Mouse (Mus musculus) heart, embryonic 11.5 days (tissue): ENCODE data around the gene Dlg5. TPM values are rescaled to one million over a fixed set of nuclear protein-coding genes. Genes with fewer than 3 reads are reported as not detected.

Experiments
- ATAC-seq: fragments of 200-750 bp; cut with Nextera tagmentation; replicated peaks from 2 replicates; pipeline ENCODE4 v1.8.0; 2017; ENCODE audit warnings: moderate library complexity; ENCODE audit not compliant: insufficient number of reproducible peaks, low FRiP score, low TSS enrichment
- H3K27ac ChIP-seq: fragments of 300-500 bp; sonication (generic); 2 replicates; pipeline ENCODE4 v1.5.1; 2014; ENCODE audit warnings: mild to moderate bottlenecking, low read depth, low read length
- H3K27me3 ChIP-seq: fragments of 300-500 bp; sonication (generic); 2 replicates; pipeline ENCODE4 v1.6.1; 2014; ENCODE audit warnings: mild to moderate bottlenecking, low read length, mixed read lengths; ENCODE audit not compliant: control insufficient read depth, insufficient read depth
- H3K36me3 ChIP-seq: fragments of 300-500 bp; sonication (generic); 2 replicates; pipeline ENCODE4 v1.6.1; 2014; ENCODE audit warnings: mild to moderate bottlenecking, low read length, moderate library complexity, mixed read lengths; ENCODE audit not compliant: control insufficient read depth, insufficient read depth
- H3K4me1 ChIP-seq: fragments of 300-500 bp; sonication (generic); 2 replicates; pipeline ENCODE4 v1.6.1; 2014; ENCODE audit warnings: low read length; ENCODE audit not compliant: control insufficient read depth, insufficient read depth
- H3K4me2 ChIP-seq: fragments of 300-500 bp; sonication (generic); 2 replicates; pipeline ENCODE4 v1.6.1; 2014; ENCODE audit warnings: mild to moderate bottlenecking, moderate library complexity
- H3K4me3 ChIP-seq: fragments of 300-500 bp; sonication (generic); 2 replicates; pipeline ENCODE4 v1.5.1; 2014; ENCODE audit warnings: low read depth, low read length
- H3K9ac ChIP-seq: fragments of 300-500 bp; sonication (generic); 2 replicates; pipeline ENCODE4 v1.6.1; 2014; ENCODE audit warnings: mild to moderate bottlenecking, low read depth, low read length, moderate library complexity
- H3K9me3 ChIP-seq: fragments of 300-500 bp; sonication (generic); replicated peaks from 2 replicates; pipeline ENCODE4 v1.6.1; 2016; ENCODE audit warnings: low read length; ENCODE audit not compliant: control insufficient read depth
- WGBS: fragments of 180-500 bp; shearing (Covaris S2); extraction: QIAGEN DNeasy Blood & Tissue Kit; methylation state at CpG from one replicate; pipeline ENCODE4 v1.1.7; 2014; ENCODE audit not compliant: insufficient replicate concordance; 5-methylcytosine and 5-hydroxymethylcytosine counted together
- polyA plus RNA-seq: library from polyadenylated mRNA; unstranded; fragments of >200 nt; fragmentation: Nextera tagmentation; extraction: Ambion mirVana; gene quantifications from 2 replicates; pipeline ENCODE4 v1.2.1, GENCODE M21; 2014

Dlg5 gene
- polyA plus RNA-seq, 1 experiment from 2014 or later, result 16.3 TPM

- no peak; the same call in 1 of the 2 replicates for ATAC-seq
- no peaks in the 10 kb centered on the region for H3K9me3 ChIP-seq
- H3K27me3 ChIP-seq, result no peaks in the 10 kb centered on the region
- no peaks in the 10 kb centered on the region for H3K36me3 ChIP-seq
- peak overlapping the region; percentile 46; the same call in 1 of the 2 replicates for H3K27ac ChIP-seq
- H3K4me1 ChIP-seq, result peaks cover 73% of the 10 kb centered on the region
- 29% methylated on average over 5 of the region's 5 CpGs for WGBS
- H3K9ac ChIP-seq, result peak overlapping the region; percentile 34; the same call in 1 of the 2 replicates
- no peak overlapping the region for H3K4me3 ChIP-seq
- H3K4me2 ChIP-seq, result no peak overlapping the region; the same call in 1 of the 2 replicates
These were observed 32.9 kb downstream of the Dlg5 start for GRCm38 (mm10) chr14:24212861-24213260.

GRCm38 (mm10) chr14:24207360-24207752 lies 38.4 kb downstream of the Dlg5 start:
- Histone ChIP-seq H3K4me2 (peak overlapping the region; percentile 50), H3K27me3 (no peaks in the 10 kb centered on the region), H3K9me3 (no peaks in the 10 kb centered on the region), H3K27ac (peak overlapping the region; percentile 41), H3K4me1 (peaks cover 66% of the 10 kb centered on the region), H3K9ac (peak overlapping the region; percentile 44; the same call in 1 of the 2 replicates), H3K4me3 (no peak overlapping the region), H3K36me3 (no peaks in the 10 kb centered on the region)
- WGBS, result 33% methylated on average over 13 of the region's 13 CpGs
- no peak; the same call in 1 of the 2 replicates for ATAC-seq

- Histone ChIP-seq H3K27ac (peak overlapping the region; percentile 41), H3K4me2 (peak overlapping the region; percentile 50), H3K4me1 (peaks cover 66% of the 10 kb centered on the region), H3K36me3 (no peaks in the 10 kb centered on the region), H3K27me3 (no peaks in the 10 kb centered on the region), H3K9me3 (no peaks in the 10 kb centered on the region), H3K4me3 (no peak overlapping the region), H3K9ac (peak overlapping the region; percentile 44; the same call in 1 of the 2 replicates)
- peak; percentile 43; the same call in 1 of the 2 replicates for ATAC-seq
- WGBS, result 22% methylated on average over 12 of the region's 12 CpGs
These were observed 38.9 kb downstream of the Dlg5 start for GRCm38 (mm10) chr14:24206736-24207359.

GRCm38 (mm10) chr14:24206314-24206713 lies 39.4 kb downstream of the Dlg5 start:
- ATAC-seq, result no peak
- Histone ChIP-seq H3K9ac (0 out of 2 replicates have a peak overlapping the region, but pooled peaks have one; percentile 16), H3K4me3 (no peak overlapping the region), H3K9me3 (no peaks in the 10 kb centered on the region), H3K36me3 (no peaks in the 10 kb centered on the region), H3K4me1 (peaks cover 66% of the 10 kb centered on the region), H3K27ac (peak overlapping the region; percentile 82), H3K4me2 (no peak overlapping the region), H3K27me3 (no peaks in the 10 kb centered on the region)
- WGBS, result 8% methylated on average over 9 of the region's 9 CpGs

- no peak for ATAC-seq
- Histone ChIP-seq H3K4me2 (no peak overlapping the region), H3K4me3 (no peak overlapping the region), H3K27ac (no peak overlapping the region), H3K9ac (no peak overlapping the region), H3K9me3 (no peaks in the 10 kb centered on the region), H3K27me3 (no peaks in the 10 kb centered on the region), H3K36me3 (no peaks in the 10 kb centered on the region), H3K4me1 (peaks cover 66% of the 10 kb centered on the region)
- WGBS, result 47% methylated on average over 6 of the region's 6 CpGs
These were observed 40.3 kb downstream of the Dlg5 start for GRCm38 (mm10) chr14:24205281-24205871.

- no peaks in the 10 kb centered on the region for H3K36me3 ChIP-seq
- no peaks in the 10 kb centered on the region for H3K9me3 ChIP-seq
- WGBS, result 91% methylated on average over 8 of the region's 8 CpGs
- peaks cover 71% of the 10 kb centered on the region for H3K4me1 ChIP-seq
- no peak for ATAC-seq
- H3K27me3 ChIP-seq, result no peaks in the 10 kb centered on the region
- no peak overlapping the region for H3K9ac ChIP-seq
- no peak overlapping the region for H3K4me3 ChIP-seq
- no peak overlapping the region for H3K4me2 ChIP-seq
- H3K27ac ChIP-seq, result no peak overlapping the region
These were observed 42.5 kb downstream of the Dlg5 start for GRCm38 (mm10) chr14:24203210-24203609.

- Histone ChIP-seq H3K4me3 (no peak overlapping the region), H3K4me1 (peaks cover 48% of the 10 kb centered on the region), H3K9ac (no peak overlapping the region), H3K4me2 (no peak overlapping the region), H3K9me3 (no peaks in the 10 kb centered on the region), H3K27ac (no peak overlapping the region), H3K27me3 (no peaks in the 10 kb centered on the region), H3K36me3 (no peaks in the 10 kb centered on the region)
- no peak for ATAC-seq
- 98% methylated on average over 2 of the region's 2 CpGs for WGBS
These were observed 44.9 kb downstream of the Dlg5 start for GRCm38 (mm10) chr14:24200771-24201170.

- peaks cover 40% of the 10 kb centered on the region for H3K4me1 ChIP-seq
- H3K4me2 ChIP-seq, result no peak overlapping the region
- H3K27ac ChIP-seq, result peak overlapping the region; percentile 66
- 48% methylated on average over 6 of the region's 6 CpGs for WGBS
- H3K4me3 ChIP-seq, result no peak overlapping the region
- H3K9me3 ChIP-seq, result no peaks in the 10 kb centered on the region
- no peak for ATAC-seq
- H3K9ac ChIP-seq, result no peak overlapping the region
- no peaks in the 10 kb centered on the region for H3K27me3 ChIP-seq
- H3K36me3 ChIP-seq, result no peaks in the 10 kb centered on the region
These were observed 46.0 kb downstream of the Dlg5 start for GRCm38 (mm10) chr14:24199732-24200131.
